Mouse (Mus musculus) thymus, adult 2 months (tissue): Measurements from ENCODE around the gene Rims1.

Source experiments
- CTCF ChIP-seq: fragments of 200-500 bp; IDR thresholded peaks from 2 replicates; pipeline ENCODE4 v1.5.1; 2012; ENCODE audit warnings: mild to moderate bottlenecking, control low read depth, low read length, moderate library complexity, borderline replicate concordance; ENCODE audit not compliant: control insufficient read depth, poor library complexity, insufficient read depth; ENCODE audit errors: extremely low read depth
- POLR2A ChIP-seq: fragments of 200-500 bp; IDR thresholded peaks from 2 replicates; pipeline ENCODE4 v1.6.1; 2012; ENCODE audit warnings: mild to moderate bottlenecking, low read length, control low read depth, moderate library complexity; ENCODE audit not compliant: control insufficient read depth, poor library complexity, insufficient read depth; ENCODE audit errors: extremely low read depth

DNA sequence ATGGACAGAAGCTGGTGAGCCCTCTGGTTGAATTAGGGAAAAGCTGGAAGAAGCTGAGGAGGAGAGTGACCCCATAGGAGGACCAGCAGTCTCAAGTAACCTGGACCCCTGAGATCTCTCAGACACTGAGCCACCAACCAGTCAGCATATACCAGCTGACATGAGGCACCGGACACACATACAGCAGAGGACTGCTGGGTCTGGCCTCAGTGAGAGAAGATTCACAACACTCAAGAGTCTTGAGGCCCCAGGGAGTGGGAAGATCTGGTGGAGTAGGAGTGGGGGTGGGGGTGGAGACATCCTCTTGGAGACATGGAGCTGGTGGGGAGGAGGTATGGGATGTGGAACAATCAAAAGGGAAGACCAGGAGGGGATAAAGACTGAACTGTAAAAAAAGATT lies 233.1 kb downstream of the Rims1 start:
- TF ChIP-seq CTCF (no peak), POLR2A (no peak)
